Mouse (Mus musculus) gastrocnemius, adult 18-20 months (tissue): ENCODE measurements around the gene Slc6a20a. TPM values are rescaled to one million over a fixed set of nuclear protein-coding genes. Genes with fewer than 3 reads are reported as not detected.
"Not testable (repeated sequence)": the region's sequence is repeated elsewhere in the genome, so short reads cannot be mapped to it uniquely, and the experiment has no call there.

Experiments used
- DNase-seq: peaks from one replicate; pipeline ENCODE4 v3.0.0; 2021; ENCODE audit warnings: low spot score
- long read RNA-seq, 2 experiments: library from polyadenylated mRNA; stranded (forward); transcript quantifications; one replicate each; pipeline ENCODE4 v2.0.0; 2021
- total RNA-seq, 2 experiments: library from RNA; stranded (reverse); gene quantifications; 2 replicates each; pipeline ENCODE4 v1.2.3; 2021

The Slc6a20a gene
- total RNA-seq, result under 1 TPM in 1 of 2 experiments, not detected in 1; 0.05 TPM
- long read RNA-seq, experiment 1, result 0 reads
- long read RNA-seq, experiment 2, result 0 reads

GRCm38 (mm10) chr9:123678327-123679105, at the start of gene Slc6a20a, which contains the start of gene Ccr9:
Gene Slc6a20a (minus strand): TSS chr9:123678885.
Gene Ccr9 (plus strand): TSS chr9:123678439.
- DNase-seq, result no peak

- no peak for DNase-seq
Observed at GRCm38 (mm10) chr9:123722737-123723493, 44.2 kb upstream of the Slc6a20a start.

- peak; percentile 97 for DNase-seq
Observed at GRCm38 (mm10) chr9:123717186-123718008, 38.7 kb upstream of the Slc6a20a start, which contains the start of gene Lztfl1. Gene Lztfl1 (minus strand): TSS chr9:123717697.

GRCm38 (mm10) chr9:123716301-123716700, 37.6 kb upstream of the Slc6a20a start:
- DNase-seq, result no peak

GRCm38 (mm10) chr9:123713111-123713510, 34.4 kb upstream of the Slc6a20a start:
- DNase-seq, result no peak

GRCm38 (mm10) chr9:123709226-123709625, 30.5 kb upstream of the Slc6a20a start:
- no peak for DNase-seq

- DNase-seq, result no peak
Observed at GRCm38 (mm10) chr9:123701822-123702221, 23.1 kb upstream of the Slc6a20a start.

- DNase-seq, result peak; percentile 7
Observed at GRCm38 (mm10) chr9:123695634-123696302, 17.1 kb upstream of the Slc6a20a start.

- no peak for DNase-seq
Observed at GRCm38 (mm10) chr9:123688227-123688626, 9.5 kb upstream of the Slc6a20a start.

GRCm38 (mm10) chr9:123686206-123686605, 7.5 kb upstream of the Slc6a20a start:
- DNase-seq, result no peak

- no peak for DNase-seq
Observed at GRCm38 (mm10) chr9:123683704-123684103, 5.0 kb upstream of the Slc6a20a start.

GRCm38 (mm10) chr9:123679198-123679597, 513 bp upstream of the Slc6a20a start:
- no peak for DNase-seq

- peak; percentile 25 for DNase-seq
Observed at GRCm38 (mm10) chr9:123665645-123666044, 13.0 kb downstream of the Slc6a20a start.

GRCm38 (mm10) chr9:123659986-123660676, 18.6 kb downstream of the Slc6a20a start:
- DNase-seq, result not testable (repeated sequence)

- DNase-seq, result no peak
Observed at GRCm38 (mm10) chr9:123658981-123659380, 19.7 kb downstream of the Slc6a20a start.

GRCm38 (mm10) chr9:123657457-123657856, 21.2 kb downstream of the Slc6a20a start:
- no peak for DNase-seq

GRCm38 (mm10) chr9:123651369-123651768, 27.3 kb downstream of the Slc6a20a start:
- DNase-seq, result no peak

GRCm38 (mm10) chr9:123649785-123650511, 28.7 kb downstream of the Slc6a20a start:
- no peak for DNase-seq

- DNase-seq, result no peak
Observed at GRCm38 (mm10) chr9:123640106-123640505, 38.6 kb downstream of the Slc6a20a start.
